Mouse (Mus musculus): ENCODE measurements around the gene Xpnpep2.

- no peak for TF ChIP-seq CTCF (IDR thresholded peaks at IDR 0.05; ENCODE audit: low read depth)
- no peak for TF ChIP-seq EP300 (IDR thresholded peaks at IDR 0.05; ENCODE audit: low read depth)
Measured at GRCm38 (mm10) chrX:48076806-48077425, 31.6 kb upstream of the Xpnpep2 start.

Measured in heart, postnatal 0 days (tissue).